ENCODE assay signal across 7 mouse cellular contexts in the genomic region with DNA sequence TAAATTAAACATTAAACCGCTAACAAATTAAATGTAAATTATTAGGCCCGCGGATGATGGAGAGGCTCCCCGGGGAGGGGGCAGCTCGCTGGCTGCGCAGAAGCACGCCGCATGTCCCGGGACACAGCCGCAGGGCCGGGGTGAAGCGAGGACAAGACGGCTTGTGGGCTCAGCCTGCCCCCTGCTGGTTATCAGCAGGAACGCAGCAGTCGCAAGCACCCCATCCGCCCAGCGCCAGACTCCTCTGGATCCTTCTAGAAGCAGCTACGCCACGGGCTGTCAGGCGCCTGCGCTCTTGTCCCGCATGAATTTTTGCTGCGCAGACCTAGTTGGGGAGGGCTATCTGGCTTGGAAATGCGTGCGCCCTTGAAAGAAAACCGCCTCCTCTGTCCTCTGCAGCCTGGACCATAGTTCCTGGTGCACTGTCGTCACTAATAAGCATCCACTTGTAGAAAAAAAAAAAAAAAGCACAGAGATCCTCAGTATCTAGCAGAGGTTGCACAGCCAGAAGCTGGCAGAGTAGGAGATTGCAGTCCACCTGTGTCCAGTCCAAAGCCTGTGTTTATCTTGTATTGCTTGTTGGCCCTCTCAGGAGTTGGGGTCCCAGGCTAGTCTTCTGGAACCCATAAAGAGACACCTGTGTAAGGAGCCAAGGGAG.
DNase-seq lines count a peak whose midpoint lies in the region; ATAC-seq and TF ChIP-seq lines count a peak whose summit lies in the region.

No protein-coding gene starts in this region.

- peaks cover 20% of the 10 kb centered on the region for H3K27me3 ChIP-seq in intestine, postnatal 0 days (replicated peaks; ENCODE audit: control insufficient read depth, insufficient read depth, low read length)
- H3K27me3 ChIP-seq in midbrain, embryonic 13.5 days: peaks cover 43% of the 10 kb centered on the region

- H3K4me1 ChIP-seq in intestine, postnatal 0 days (replicated peaks; ENCODE audit: control insufficient read depth, insufficient read depth, low read length): no peaks in the 10 kb centered on the region
- peaks cover 47% of the 10 kb centered on the region for H3K4me1 ChIP-seq in midbrain, embryonic 13.5 days (replicated peaks)

- ATAC-seq in granulocyte monocyte progenitor cell, adult 5-6 weeks (replicated peaks; ENCODE audit: poor library complexity, severe bottlenecking): peak; percentile 93
- peak; percentile 71 for ATAC-seq in intestine, postnatal 0 days
- peak; percentile 79 for ATAC-seq in midbrain, embryonic 13.5 days

- H3K4me3 ChIP-seq in intestine, postnatal 0 days (ENCODE audit: low read depth, low read length): no peak overlapping the region
- no peak overlapping the region for H3K4me3 ChIP-seq in midbrain, embryonic 13.5 days (replicated peaks)

- H3K4me2 ChIP-seq in intestine, postnatal 0 days (replicated peaks; ENCODE audit: low read depth): 0 out of 2 replicates have a peak overlapping the region, but pooled peaks have one; percentile 21
- H3K4me2 ChIP-seq in midbrain, embryonic 13.5 days (replicated peaks): peak overlapping the region; percentile 35

- WGBS in intestine, postnatal 0 days: 2% methylated on average over 27 of the region's 27 CpGs
- WGBS in midbrain, embryonic 13.5 days: 2% methylated on average over 27 of the region's 27 CpGs

- no peak overlapping the region for H3K9ac ChIP-seq in intestine, postnatal 0 days (ENCODE audit: low read depth, low read length)
- H3K9ac ChIP-seq in midbrain, embryonic 13.5 days (replicated peaks): no peak overlapping the region

- intact Hi-C loops in left cerebral cortex, postnatal 36 days (cut with DNase I): loop anchor here (10.0 kb wide), 2 partner anchors 399 to 939 kb away; no protein-coding TSS in a partner anchor

- H3K27ac ChIP-seq in intestine, postnatal 0 days (ENCODE audit: low read depth, low read length): no peak overlapping the region
- H3K27ac ChIP-seq in midbrain, embryonic 13.5 days: no peak overlapping the region

- TF ChIP-seq CTCF in intestine, postnatal 0 days (IDR thresholded peaks at IDR 0.05; ENCODE audit: low read depth): peak; percentile 99

- DNase-seq in adrenal gland, adult 8-10 months: peak; percentile 80
- DNase-seq in embryo, embryonic 9.5 days (ENCODE audit: extremely low spot score): peak; percentile 84
- peak; percentile 85 for DNase-seq in left cerebral cortex, postnatal 36 days (ENCODE audit: low spot score in 2 of 2)
- DNase-seq in spleen, adult 12 weeks (ENCODE audit: low spot score): peak; percentile 46

- H3K9me3 ChIP-seq in intestine, postnatal 0 days (ENCODE audit: control insufficient read depth): no peaks in the 10 kb centered on the region
- no peaks in the 10 kb centered on the region for H3K9me3 ChIP-seq in midbrain, embryonic 13.5 days

- no peaks in the 10 kb centered on the region for H3K36me3 ChIP-seq in intestine, postnatal 0 days (ENCODE audit: control insufficient read depth, insufficient read depth)
- no peaks in the 10 kb centered on the region for H3K36me3 ChIP-seq in midbrain, embryonic 13.5 days
